Mouse (Mus musculus): ENCODE measurements around the gene Kank3.

Gene Kank3

DNA sequence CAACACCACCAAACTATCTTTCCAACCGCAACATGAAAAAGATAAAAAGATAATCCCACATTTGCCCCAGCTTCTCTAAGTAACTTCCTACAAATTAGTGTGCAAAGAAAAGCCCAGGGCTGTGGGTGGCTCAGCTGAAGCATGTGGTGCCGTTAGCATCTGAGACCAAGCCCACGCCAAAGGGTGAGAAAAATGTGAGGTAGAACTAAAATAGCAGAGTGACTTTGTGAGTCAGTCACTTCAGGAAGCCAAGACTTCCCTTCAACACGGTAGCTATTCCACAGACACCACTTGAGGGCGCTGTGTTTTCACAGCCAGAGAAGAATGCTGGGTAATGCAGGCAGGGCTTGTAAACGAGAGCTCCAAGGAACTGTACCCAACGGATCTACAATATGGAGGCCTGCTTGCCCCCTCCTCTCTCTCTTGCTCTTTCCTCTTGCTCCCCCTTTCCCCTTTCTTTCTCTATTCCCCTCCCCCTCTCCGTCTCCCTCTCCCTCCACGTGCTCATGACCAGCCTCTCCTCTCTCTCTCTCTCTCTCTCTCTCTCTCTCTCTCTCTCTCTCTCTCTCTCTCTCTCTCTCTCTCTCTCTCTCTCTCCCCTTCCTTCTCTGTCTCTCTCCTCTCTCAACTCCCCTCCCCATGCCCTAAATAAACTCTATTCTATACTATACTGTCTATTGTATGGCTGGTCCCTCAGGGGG, 55.2 kb downstream of the Kank3 start:
- DNase-seq = peak; percentile 79

Measured in thymus, postnatal 25 days (tissue).